Mouse (Mus musculus) heart, postnatal 0 days (tissue): Measurements from ENCODE around the gene Atp8b2. TPM values are rescaled to one million over a fixed set of nuclear protein-coding genes. Genes with fewer than 3 reads are reported as not detected.
A peak's percentile ranks its signal among the peaks of the same experiment; 100 is the strongest.

Experiments
- ATAC-seq: fragments of 200-750 bp; cut with Nextera tagmentation; 2 replicates; pipeline ENCODE4 v1.8.0; 2017; ENCODE audit warnings: low read depth, moderate number of reproducible peaks, moderate library complexity; ENCODE audit not compliant: insufficient read depth
- DNase-seq: peaks from one replicate; pipeline ENCODE4 v3.0.0-alpha.2; 2016; ENCODE audit warnings: low spot score
- H3K27ac ChIP-seq: fragments of 300-500 bp; sonication (generic); 2 replicates; pipeline ENCODE4 v1.5.1; 2014; ENCODE audit warnings: low read depth, mild to moderate bottlenecking
- H3K27me3 ChIP-seq: fragments of 300-500 bp; sonication (generic); 2 replicates; pipeline ENCODE4 v1.6.1; 2014; ENCODE audit warnings: low read length, mixed read lengths; ENCODE audit not compliant: control insufficient read depth, insufficient read depth
- H3K36me3 ChIP-seq: fragments of 300-500 bp; sonication (generic); replicated peaks from 2 replicates; pipeline ENCODE4 v1.6.1; 2014; ENCODE audit warnings: low read length, mixed read lengths; ENCODE audit not compliant: control insufficient read depth, insufficient read depth
- H3K4me1 ChIP-seq: fragments of 300-500 bp; sonication (generic); 2 replicates; pipeline ENCODE4 v1.6.1; 2014; ENCODE audit warnings: antibody characterized with exemption; ENCODE audit not compliant: control insufficient read depth, insufficient read depth
- H3K4me2 ChIP-seq: fragments of 300-500 bp; sonication (generic); 2 replicates; pipeline ENCODE4 v1.6.1; 2014; ENCODE audit warnings: low read depth, mild to moderate bottlenecking, low read length, moderate library complexity
- H3K4me3 ChIP-seq: fragments of 300-500 bp; sonication (generic); 2 replicates; pipeline ENCODE4 v1.5.1; 2014; ENCODE audit warnings: low read depth, low read length
- H3K9ac ChIP-seq: fragments of 300-500 bp; sonication (generic); replicated peaks from 2 replicates; pipeline ENCODE4 v1.6.1; 2014; ENCODE audit warnings: low read depth, low read length, mixed read lengths
- H3K9me3 ChIP-seq: fragments of 300-500 bp; sonication (generic); replicated peaks from 2 replicates; pipeline ENCODE4 v1.6.1; 2016; ENCODE audit warnings: low read length; ENCODE audit not compliant: control insufficient read depth
- CTCF ChIP-seq: IDR thresholded peaks from 2 replicates; pipeline ENCODE4 v1.5.1; 2016; ENCODE audit warnings: antibody characterized with exemption, control low read depth, low read depth
- EP300 ChIP-seq: IDR thresholded peaks from 2 replicates; pipeline ENCODE4 v1.6.1; 2016; ENCODE audit warnings: antibody characterized with exemption, low read depth
- WGBS: fragments of 180-500 bp; shearing (Covaris S2); extraction: QIAGEN DNeasy Blood & Tissue Kit; methylation state at CpG from one replicate; pipeline ENCODE4 v1.1.7; 2014; 5-methylcytosine and 5-hydroxymethylcytosine counted together
- polyA plus RNA-seq: library from polyadenylated mRNA; unstranded; fragments of >200 nt; fragmentation: Nextera tagmentation; extraction: Ambion mirVana; gene quantifications from 2 replicates; pipeline ENCODE4 v1.2.1, GENCODE M21; 2015
- total RNA-seq: library from RNA; depleted of rRNA; stranded (reverse); fragments of >200 nt; gene quantifications from 2 replicates; pipeline ENCODE4 v1.2.3, GENCODE M21; 2014; ENCODE audit warnings: low replicate concordance

Atp8b2 gene
- total and polyA plus RNA-seq, 2 experiments from 2014 or later: 5.2 to 52.4 TPM

DNA sequence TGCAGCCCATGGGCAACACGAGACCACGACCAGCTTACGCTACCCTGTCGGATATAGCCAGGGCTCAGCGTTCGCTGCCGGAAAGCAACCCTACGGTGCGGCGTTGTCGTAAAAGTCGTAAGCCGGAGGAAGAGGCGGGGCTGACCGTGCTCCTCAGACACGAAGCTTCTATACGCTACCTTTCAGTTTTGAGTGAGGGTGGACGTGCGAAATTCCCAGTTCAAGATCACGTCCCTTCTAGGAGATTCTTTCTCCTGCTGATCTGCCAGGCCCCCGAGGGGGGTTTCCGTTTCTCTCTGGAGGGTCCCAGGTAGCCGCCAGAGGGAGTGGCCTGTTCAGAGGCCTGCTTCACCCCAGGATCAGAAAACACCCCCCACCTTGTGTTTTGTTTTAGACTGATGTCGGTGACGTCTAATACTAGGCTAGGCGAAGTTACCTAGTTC is 35.3 kb upstream of the Atp8b2 start, which contains the start of gene Hax1:
Hax1 (minus strand) TSS at position 169 of the 443 bp plus-strand sequence.
- ATAC-seq (peak; percentile 90), DNase-seq (peak; percentile 95)
- TF ChIP-seq EP300 (no peak; the same call in 1 of the 2 replicates), CTCF (peak; percentile 11; the same call in 1 of the 2 replicates)
- H3K4me1 ChIP-seq: peaks cover 8% of the 10 kb centered on the region; the same call in 1 of the 2 replicates
- H3K4me3 ChIP-seq: peak within 1 kb of the TSS; percentile 66
- peak within 1 kb of the TSS; percentile 76 for H3K9ac ChIP-seq
- no peaks in the 10 kb centered on the region for H3K9me3 ChIP-seq
- under 1% methylated on average over 26 of the region's 26 CpGs for WGBS
- peak within 1 kb of the TSS; percentile 77 for H3K27ac ChIP-seq
- H3K4me2 ChIP-seq: peak within 1 kb of the TSS; percentile 97
- no peaks in the 10 kb centered on the region for H3K27me3 ChIP-seq
- H3K36me3 ChIP-seq: peaks cover 47% of the 10 kb centered on the region

DNA sequence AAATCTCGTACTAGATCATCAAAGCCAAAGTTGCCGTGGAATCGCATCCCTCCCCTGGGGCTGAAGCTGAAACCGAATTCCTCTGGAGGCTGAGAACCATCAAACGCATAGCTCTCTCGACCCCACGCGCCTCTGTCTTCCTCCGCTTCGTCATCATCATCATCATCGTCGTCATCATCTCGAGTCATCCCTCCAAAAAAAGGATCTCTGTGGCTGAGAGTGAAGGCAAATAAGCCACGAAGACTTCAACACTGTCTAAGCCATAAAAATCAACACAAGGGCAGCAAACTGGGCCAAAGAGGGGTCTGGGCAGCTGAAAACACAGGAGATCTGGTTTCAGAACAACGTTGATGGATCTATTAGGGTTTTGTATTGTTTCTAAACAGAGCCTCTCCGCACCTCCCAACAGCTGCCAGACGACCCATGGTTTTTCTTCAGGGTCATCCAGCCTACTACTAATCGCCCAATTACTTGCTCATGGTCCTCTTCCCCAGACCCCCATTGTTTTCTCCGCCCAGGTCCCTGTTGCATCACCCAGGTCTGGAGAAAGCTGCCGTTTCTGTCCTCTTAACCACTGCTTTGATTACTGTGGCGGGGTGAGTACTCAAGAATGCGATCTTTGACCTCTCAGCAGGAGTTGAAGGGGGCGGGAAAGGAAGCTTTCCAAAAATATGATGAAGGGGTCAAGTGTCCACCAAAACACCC is 34.6 kb upstream of the Atp8b2 start:
- DNase-seq (peak; percentile 24), ATAC-seq (peak; percentile 40)
- Histone ChIP-seq H3K27ac (peak overlapping the region; percentile 77), H3K9me3 (no peaks in the 10 kb centered on the region), H3K9ac (peak overlapping the region; percentile 76), H3K4me1 (peaks cover 8% of the 10 kb centered on the region; the same call in 1 of the 2 replicates), H3K36me3 (peaks cover 43% of the 10 kb centered on the region), H3K4me2 (peak overlapping the region; percentile 97), H3K4me3 (peak overlapping the region; percentile 66), H3K27me3 (no peaks in the 10 kb centered on the region)
- no peak for TF ChIP-seq CTCF
- TF ChIP-seq EP300: no peak
- 13% methylated on average over 21 of the region's 23 CpGs for WGBS

DNA sequence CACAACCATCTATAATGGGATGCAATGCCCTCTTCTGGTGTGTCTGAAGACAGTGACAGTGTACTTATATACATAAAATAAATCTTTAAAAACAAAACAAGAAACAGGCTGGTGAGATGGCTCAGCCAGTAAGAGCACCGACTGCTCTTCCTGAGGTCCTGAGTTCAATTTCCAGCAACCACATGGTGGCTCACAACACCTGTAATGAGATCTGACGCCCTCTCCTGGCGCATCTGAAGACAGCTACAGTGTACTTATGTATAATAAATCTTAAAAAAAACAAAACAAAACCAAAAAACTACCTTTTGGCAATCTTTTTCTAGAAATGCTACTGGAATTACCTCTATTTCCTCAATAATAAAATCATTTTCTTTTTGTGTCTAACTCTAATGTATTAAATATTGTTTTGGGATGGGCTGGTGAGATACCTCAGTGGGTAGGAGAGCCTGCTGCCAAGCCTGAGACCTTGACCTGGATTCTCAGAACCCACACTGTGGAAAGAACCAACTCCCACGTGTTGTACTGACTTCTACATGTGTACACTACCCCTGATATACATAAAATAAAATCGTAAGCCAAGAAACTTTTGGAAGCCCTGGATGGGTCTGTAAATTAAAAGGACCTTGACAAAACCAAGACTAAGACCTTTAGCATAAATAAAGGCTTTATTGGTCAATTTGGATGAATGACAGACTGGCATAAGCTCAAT is 31.7 kb upstream of the Atp8b2 start:
- Histone ChIP-seq H3K9me3 (no peaks in the 10 kb centered on the region), H3K36me3 (peaks cover 19% of the 10 kb centered on the region), H3K27me3 (no peaks in the 10 kb centered on the region), H3K27ac (no peak overlapping the region), H3K4me3 (no peak overlapping the region), H3K4me2 (no peak overlapping the region), H3K4me1 (peaks cover 8% of the 10 kb centered on the region; the same call in 1 of the 2 replicates), H3K9ac (no peak overlapping the region)
- no peak for DNase-seq
- TF ChIP-seq EP300: no peak
- ATAC-seq: no peak
- WGBS: 93% methylated on average over 5 of the region's 5 CpGs

DNA sequence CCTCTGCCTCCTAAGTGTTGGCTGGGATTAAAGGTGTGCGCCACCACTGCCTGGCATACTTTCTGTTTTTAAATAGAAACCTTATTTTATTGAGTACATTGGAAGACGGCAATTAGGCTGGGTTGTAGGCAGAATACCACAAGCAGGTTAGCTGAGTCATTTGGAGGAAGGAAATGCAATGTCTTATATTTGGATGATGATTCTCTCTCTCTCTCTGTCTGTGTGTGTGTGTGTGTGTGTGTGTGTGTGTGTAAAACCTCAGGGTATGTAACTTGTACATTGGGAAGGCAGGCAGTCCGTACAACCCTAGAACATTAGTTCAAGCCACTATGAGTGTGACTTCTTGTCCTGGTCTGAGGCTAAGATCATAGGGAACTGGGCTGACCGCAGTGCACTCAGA is 24.5 kb upstream of the Atp8b2 start:
- TF ChIP-seq CTCF: no peak
- TF ChIP-seq EP300: no peak
- Histone ChIP-seq H3K9ac (no peak overlapping the region), H3K4me1 (no peaks in the 10 kb centered on the region), H3K27ac (no peak overlapping the region), H3K36me3 (no peaks in the 10 kb centered on the region), H3K27me3 (no peaks in the 10 kb centered on the region), H3K4me3 (no peak overlapping the region), H3K9me3 (no peaks in the 10 kb centered on the region), H3K4me2 (no peak overlapping the region)
- 90% methylated on average over 4 of the region's 4 CpGs for WGBS
- DNase-seq: no peak
- ATAC-seq: no peak

DNA sequence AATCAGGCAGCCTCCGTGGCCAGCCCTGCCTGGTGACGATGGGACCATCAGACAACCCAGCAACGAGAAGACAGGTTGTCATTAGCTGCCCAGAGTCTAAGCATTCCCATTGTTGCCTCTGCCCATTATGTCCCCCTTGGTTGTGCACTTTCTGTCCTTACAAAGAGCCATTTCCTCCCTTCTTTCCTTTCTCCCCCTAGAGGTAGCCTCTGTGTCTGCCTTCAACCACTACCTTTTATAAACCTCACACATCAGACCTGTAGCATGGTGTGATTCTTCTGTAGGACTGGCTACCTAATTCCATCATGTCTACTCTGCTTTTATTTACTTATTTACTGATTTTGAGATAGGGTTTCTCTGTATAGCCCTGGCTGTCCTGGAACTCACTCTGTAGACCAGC is 23.9 kb upstream of the Atp8b2 start:
- Histone ChIP-seq H3K27me3 (no peaks in the 10 kb centered on the region), H3K4me2 (no peak overlapping the region), H3K9me3 (no peaks in the 10 kb centered on the region), H3K9ac (no peak overlapping the region), H3K36me3 (no peaks in the 10 kb centered on the region), H3K27ac (no peak overlapping the region), H3K4me1 (no peaks in the 10 kb centered on the region), H3K4me3 (no peak overlapping the region)
- WGBS: 63% methylated on average over 3 of the region's 3 CpGs
- ATAC-seq (no peak), DNase-seq (no peak)
- TF ChIP-seq CTCF (peak; percentile 21; the same call in 1 of the 2 replicates), EP300 (no peak)
